Mouse (Mus musculus): Measurements from ENCODE around the gene Tubgcp5.

Gene Tubgcp5

GRCm38 (mm10) chr7:55852787-55853186 lies 58.8 kb downstream of the Tubgcp5 start:
- no peak for DNase-seq (ENCODE audit: low read depth, low spot score)

- DNase-seq (ENCODE audit: low read depth, low spot score), result no peak
Measured at GRCm38 (mm10) chr7:55855597-55855996, 61.6 kb downstream of the Tubgcp5 start.

- DNase-seq (ENCODE audit: low read depth, low spot score), result no peak
Measured at GRCm38 (mm10) chr7:55856741-55857140, 62.8 kb downstream of the Tubgcp5 start.

- DNase-seq (ENCODE audit: low read depth, low spot score), result no peak
Measured at GRCm38 (mm10) chr7:55857729-55858128, 63.8 kb downstream of the Tubgcp5 start.

GRCm38 (mm10) chr7:55858836-55859517 lies 65.0 kb downstream of the Tubgcp5 start:
- no peak for DNase-seq (ENCODE audit: low read depth, low spot score)

- DNase-seq (ENCODE audit: low read depth, low spot score), result no peak
Measured at GRCm38 (mm10) chr7:55859518-55859872, 65.5 kb downstream of the Tubgcp5 start.

GRCm38 (mm10) chr7:55859956-55860355 lies 66.0 kb downstream of the Tubgcp5 start:
- no peak for DNase-seq (ENCODE audit: low read depth, low spot score)

GRCm38 (mm10) chr7:55861175-55861574 lies 67.2 kb downstream of the Tubgcp5 start:
- no peak for DNase-seq (ENCODE audit: low read depth, low spot score)

- DNase-seq (ENCODE audit: low read depth, low spot score), result no peak
Measured at GRCm38 (mm10) chr7:55865044-55865443, 71.1 kb downstream of the Tubgcp5 start.

- no peak for DNase-seq (ENCODE audit: low read depth, low spot score)
Measured at GRCm38 (mm10) chr7:55865750-55866416, 71.9 kb downstream of the Tubgcp5 start.

GRCm38 (mm10) chr7:55868247-55868646 lies 74.3 kb downstream of the Tubgcp5 start:
- DNase-seq (ENCODE audit: low read depth, low spot score), result no peak

- no peak for DNase-seq (ENCODE audit: low read depth, low spot score)
Measured at GRCm38 (mm10) chr7:55869220-55869619, 75.3 kb downstream of the Tubgcp5 start.

- DNase-seq (ENCODE audit: low read depth, low spot score), result no peak
Measured at GRCm38 (mm10) chr7:55870340-55871020, 76.5 kb downstream of the Tubgcp5 start.

GRCm38 (mm10) chr7:55871476-55871875 lies 77.5 kb downstream of the Tubgcp5 start:
- DNase-seq (ENCODE audit: low read depth, low spot score), result no peak

GRCm38 (mm10) chr7:55874703-55875102 lies 80.7 kb downstream of the Tubgcp5 start:
- no peak for DNase-seq (ENCODE audit: low read depth, low spot score)

- DNase-seq (ENCODE audit: low read depth, low spot score), result no peak
Measured at GRCm38 (mm10) chr7:55877721-55878120, 83.8 kb downstream of the Tubgcp5 start.

- no peak for DNase-seq (ENCODE audit: low read depth, low spot score)
Measured at GRCm38 (mm10) chr7:55880882-55881281, 86.9 kb downstream of the Tubgcp5 start.

Data from retina, postnatal 7 days (tissue).